Mouse (Mus musculus) gonadal fat pad, adult 2 months (tissue): ENCODE measurements around the gene Slc8a3. TPM values are rescaled to one million over a fixed set of nuclear protein-coding genes. Genes with fewer than 3 reads are reported as not detected.
"Not testable (repeated sequence)": the region's sequence is repeated elsewhere in the genome, so short reads cannot be mapped to it uniquely, and the experiment has no call there.

Experiments used
- DNase-seq: peaks from one replicate; pipeline ENCODE4 v3.0.0-alpha.2; 2012; ENCODE audit warnings: low read depth
- polyA plus RNA-seq: library from polyadenylated mRNA; depleted of rRNA; stranded (reverse); fragments of >200 nt; gene quantifications from 2 replicates; pipeline ENCODE4 v1.2.3, GENCODE M21; 2012; rRNA removed

Slc8a3 gene
- 0.14 TPM in 2 replicates for polyA plus RNA-seq

- DNase-seq: no peak
These were observed at the start of gene Slc8a3 for GRCm38 (mm10) chr12:81332875-81333421. TSS of gene Slc8a3 (minus strand) at chr12:81333180.

- not testable (repeated sequence) for DNase-seq
These were observed 46.4 kb upstream of the Slc8a3 start, which contains the start of gene Gm4787 for GRCm38 (mm10) chr12:81379364-81379763. TSS of gene Gm4787 (minus strand) at chr12:81379464.

- no peak for DNase-seq
These were observed 861 bp upstream of the Slc8a3 start for GRCm38 (mm10) chr12:81333841-81334240.

- no peak for DNase-seq
These were observed 774 bp downstream of the Slc8a3 start for GRCm38 (mm10) chr12:81331937-81332874.

- DNase-seq: no peak
These were observed 1.8 kb downstream of the Slc8a3 start for GRCm38 (mm10) chr12:81331046-81331638.

GRCm38 (mm10) chr12:81324991-81325390 is 8.0 kb downstream of the Slc8a3 start:
- DNase-seq: no peak

- DNase-seq: no peak
These were observed 8.9 kb downstream of the Slc8a3 start for GRCm38 (mm10) chr12:81324116-81324515.

GRCm38 (mm10) chr12:81321021-81321420 is 12.0 kb downstream of the Slc8a3 start:
- no peak for DNase-seq

GRCm38 (mm10) chr12:81317811-81318210 is 15.2 kb downstream of the Slc8a3 start:
- no peak for DNase-seq

GRCm38 (mm10) chr12:81315953-81316352 is 17.0 kb downstream of the Slc8a3 start:
- DNase-seq: no peak

GRCm38 (mm10) chr12:81303626-81304025 is 29.4 kb downstream of the Slc8a3 start:
- DNase-seq: no peak

GRCm38 (mm10) chr12:81294613-81295012 is 38.4 kb downstream of the Slc8a3 start:
- no peak for DNase-seq

GRCm38 (mm10) chr12:81278031-81278430 is 54.9 kb downstream of the Slc8a3 start:
- no peak for DNase-seq

- no peak for DNase-seq
These were observed 58.4 kb downstream of the Slc8a3 start for GRCm38 (mm10) chr12:81274616-81275015.

- no peak for DNase-seq
These were observed 59.6 kb downstream of the Slc8a3 start for GRCm38 (mm10) chr12:81273333-81273732.

- DNase-seq: no peak
These were observed 63.7 kb downstream of the Slc8a3 start for GRCm38 (mm10) chr12:81269246-81269645.

- DNase-seq: no peak
These were observed 70.2 kb downstream of the Slc8a3 start for GRCm38 (mm10) chr12:81262821-81263220.

GRCm38 (mm10) chr12:81258215-81258614 is 74.8 kb downstream of the Slc8a3 start:
- no peak for DNase-seq

- no peak for DNase-seq
These were observed 87.6 kb downstream of the Slc8a3 start for GRCm38 (mm10) chr12:81245411-81245810.

- DNase-seq: no peak
These were observed 88.0 kb downstream of the Slc8a3 start for GRCm38 (mm10) chr12:81244954-81245353.

- DNase-seq: no peak
These were observed 88.5 kb downstream of the Slc8a3 start for GRCm38 (mm10) chr12:81244492-81244891.

GRCm38 (mm10) chr12:81241676-81242075 is 91.3 kb downstream of the Slc8a3 start:
- DNase-seq: no peak

- no peak for DNase-seq
These were observed 91.9 kb downstream of the Slc8a3 start for GRCm38 (mm10) chr12:81241096-81241495.
